Mouse (Mus musculus) T-helper 1 cell (primary cell): ENCODE measurements around the gene Crygn.
"Not testable (repeated sequence)": the region's sequence is repeated elsewhere in the genome, so short reads cannot be mapped to it uniquely, and the experiment has no call there.

Experiments used
- in situ Hi-C: fragments of 300-600 bp; cut with MboI, MseI; formaldehyde crosslinking; loops from one replicate; pipeline ENCODE4 v1.15.1; 2025; ENCODE audit warnings: high pct_unique_total_duplicates

Gene Crygn

GRCm38 (mm10) chr5:24757816-24758215, at the start of gene Crygn:
Gene Crygn, minus strand, starts transcription at chr5:24758008.
- in situ Hi-C loops, result no loop called here

- in situ Hi-C loops, result no loop called here
These were observed 47.4 kb upstream of the Crygn start for GRCm38 (mm10) chr5:24805222-24805621.

GRCm38 (mm10) chr5:24804661-24805060, 46.9 kb upstream of the Crygn start:
- in situ Hi-C loops, result no loop called here

- in situ Hi-C loops, result no loop called here
These were observed 44.2 kb upstream of the Crygn start for GRCm38 (mm10) chr5:24801841-24802624.

GRCm38 (mm10) chr5:24800416-24800815, 42.6 kb upstream of the Crygn start:
- in situ Hi-C loops, result no loop called here

- in situ Hi-C loops, result no loop called here
These were observed 40.8 kb upstream of the Crygn start for GRCm38 (mm10) chr5:24798639-24799038.

- in situ Hi-C loops, result no loop called here
These were observed 40.0 kb upstream of the Crygn start for GRCm38 (mm10) chr5:24797858-24798257.

- in situ Hi-C loops, result no loop called here
These were observed 35.2 kb upstream of the Crygn start for GRCm38 (mm10) chr5:24792961-24793360.

- in situ Hi-C loops, result no loop called here
These were observed 25.1 kb upstream of the Crygn start for GRCm38 (mm10) chr5:24782957-24783356.

- in situ Hi-C loops, result no loop called here
These were observed 23.2 kb upstream of the Crygn start for GRCm38 (mm10) chr5:24781048-24781447.

GRCm38 (mm10) chr5:24779881-24780512, 22.2 kb upstream of the Crygn start:
- in situ Hi-C loops, result no loop called here

- in situ Hi-C loops, result no loop called here
These were observed 21.5 kb upstream of the Crygn start for GRCm38 (mm10) chr5:24779321-24779720.

GRCm38 (mm10) chr5:24778843-24779140, 21.0 kb upstream of the Crygn start:
- in situ Hi-C loops, result no loop called here

GRCm38 (mm10) chr5:24778082-24778842, 20.5 kb upstream of the Crygn start:
- in situ Hi-C loops, result no loop called here

GRCm38 (mm10) chr5:24776681-24777080, 18.9 kb upstream of the Crygn start:
- in situ Hi-C loops, result no loop called here

- in situ Hi-C loops, result not testable (repeated sequence)
These were observed 16.7 kb upstream of the Crygn start for GRCm38 (mm10) chr5:24774549-24774948.

- in situ Hi-C loops, result no loop called here
These were observed 877 bp downstream of the Crygn start for GRCm38 (mm10) chr5:24756931-24757330.

GRCm38 (mm10) chr5:24752175-24752498, 5.7 kb downstream of the Crygn start:
- in situ Hi-C loops, result no loop called here

- in situ Hi-C loops, result no loop called here
These were observed 6.3 kb downstream of the Crygn start for GRCm38 (mm10) chr5:24751305-24752174.

- in situ Hi-C loops, result no loop called here
These were observed 7.2 kb downstream of the Crygn start for GRCm38 (mm10) chr5:24750321-24751304.

- in situ Hi-C loops, result no loop called here
These were observed 8.1 kb downstream of the Crygn start for GRCm38 (mm10) chr5:24749731-24750130.
